Mouse (Mus musculus) bone marrow macrophage, adult 2 months (primary cell): ENCODE results near the gene Sept9. TPM values are rescaled to one million over a fixed set of nuclear protein-coding genes. Genes with fewer than 3 reads are reported as not detected.

Experiments
- H3K27ac ChIP-seq: 2 replicates; pipeline ENCODE4 v1.5.1; 2012; ENCODE audit warnings: low read depth, low read length; ENCODE audit not compliant: insufficient read depth
- H3K4me1 ChIP-seq: 2 replicates; pipeline ENCODE4 v1.6.1; 2012; ENCODE audit warnings: low read length; ENCODE audit not compliant: control insufficient read depth, insufficient read depth
- H3K4me3 ChIP-seq: 2 replicates; pipeline ENCODE4 v1.5.1; 2012; ENCODE audit warnings: mild to moderate bottlenecking, low read length, moderate library complexity; ENCODE audit not compliant: insufficient read depth
- CTCF ChIP-seq: IDR thresholded peaks from 2 replicates; pipeline ENCODE4 v1.5.1; 2012; ENCODE audit warnings: low read depth, mild to moderate bottlenecking, low read length, moderate library complexity
- POLR2A ChIP-seq: IDR thresholded peaks from 2 replicates; pipeline ENCODE4 v1.6.1; 2012; ENCODE audit warnings: mild to moderate bottlenecking, low read depth, low read length, borderline replicate concordance
- polyA plus RNA-seq: library from polyadenylated mRNA; stranded (reverse); fragments of >200 nt; gene quantifications from 2 replicates; pipeline ENCODE4 v1.2.4, GENCODE M21; 2012; ENCODE audit not compliant: missing spikeins, insufficient read depth, insufficient read length

Sept9 gene
- polyA plus RNA-seq, 1 experiment: 123 TPM

- no peak overlapping the region for H3K27ac ChIP-seq
- no peak for TF ChIP-seq CTCF
- TF ChIP-seq POLR2A: no peak
- H3K4me3 ChIP-seq: no peak overlapping the region
- peaks cover 8% of the 10 kb centered on the region; the same call in 1 of the 2 replicates for H3K4me1 ChIP-seq
These were observed 69.0 kb downstream of the Sept9 start for GRCm38 (mm10) chr11:117268304-117268956.

GRCm38 (mm10) chr11:117269053-117269702 is 69.7 kb downstream of the Sept9 start:
- Histone ChIP-seq H3K4me1 (peaks cover 8% of the 10 kb centered on the region; the same call in 1 of the 2 replicates), H3K4me3 (no peak overlapping the region), H3K27ac (no peak overlapping the region)
- no peak for TF ChIP-seq POLR2A
- TF ChIP-seq CTCF: no peak

- TF ChIP-seq POLR2A: no peak
- no peak for TF ChIP-seq CTCF
- Histone ChIP-seq H3K27ac (no peak overlapping the region), H3K4me1 (peaks cover 8% of the 10 kb centered on the region; the same call in 1 of the 2 replicates), H3K4me3 (no peak overlapping the region)
These were observed 70.5 kb downstream of the Sept9 start for GRCm38 (mm10) chr11:117269946-117270345.

DNA sequence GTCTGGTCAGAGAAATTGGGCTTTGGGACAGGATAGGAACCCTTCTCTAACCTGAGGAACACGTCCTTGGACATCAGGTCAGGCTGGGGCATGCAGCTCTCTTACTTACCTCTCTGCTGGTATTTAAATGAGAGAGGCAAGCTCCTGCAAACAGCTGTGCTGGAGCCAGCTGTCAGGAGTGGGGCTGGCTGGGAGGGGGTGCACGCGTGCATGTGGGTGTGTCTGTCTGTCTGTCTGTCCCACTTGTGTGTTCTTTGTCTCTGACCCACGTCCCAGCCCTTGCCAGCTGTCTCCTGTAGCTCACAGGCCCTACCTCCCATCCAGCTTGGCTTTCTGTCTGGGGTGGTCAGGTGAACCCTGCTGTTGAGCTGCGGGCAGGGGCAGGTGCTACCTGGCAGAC is 75.5 kb downstream of the Sept9 start:
- no peak overlapping the region for H3K27ac ChIP-seq
- TF ChIP-seq CTCF (no peak), POLR2A (no peak)
- no peak overlapping the region for H3K4me3 ChIP-seq
- no peaks in the 10 kb centered on the region for H3K4me1 ChIP-seq

DNA sequence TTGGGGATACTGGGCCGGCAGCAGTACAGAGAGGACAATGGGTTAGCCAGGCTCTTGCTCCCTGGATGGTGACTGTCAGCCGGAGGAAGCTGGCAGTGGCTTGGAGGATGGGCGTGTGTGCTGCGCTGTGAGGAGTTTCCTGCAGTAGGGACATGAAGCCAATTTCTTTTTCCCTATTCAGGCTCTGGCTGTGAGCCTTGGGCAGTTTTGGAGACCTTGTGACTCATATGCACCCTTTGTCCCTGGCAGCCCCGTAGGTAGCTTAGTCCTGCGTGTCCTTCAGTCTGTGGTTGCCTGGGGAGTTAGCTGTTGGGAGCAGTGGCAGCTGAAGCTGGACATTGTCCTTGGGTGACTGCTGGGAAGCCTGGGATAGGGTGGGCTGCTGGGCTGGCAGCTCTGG is 76.5 kb downstream of the Sept9 start:
- Histone ChIP-seq H3K4me1 (no peaks in the 10 kb centered on the region), H3K4me3 (no peak overlapping the region), H3K27ac (no peak overlapping the region)
- no peak for TF ChIP-seq CTCF
- no peak for TF ChIP-seq POLR2A

GRCm38 (mm10) chr11:117276946-117277345 is 77.5 kb downstream of the Sept9 start:
- Histone ChIP-seq H3K27ac (no peak overlapping the region), H3K4me1 (no peaks in the 10 kb centered on the region), H3K4me3 (no peak overlapping the region)
- TF ChIP-seq POLR2A (no peak), CTCF (no peak)

- H3K27ac ChIP-seq: no peak overlapping the region
- H3K4me3 ChIP-seq: no peak overlapping the region
- H3K4me1 ChIP-seq: no peaks in the 10 kb centered on the region
- TF ChIP-seq CTCF (no peak), POLR2A (no peak)
These were observed 78.7 kb downstream of the Sept9 start for GRCm38 (mm10) chr11:117278113-117278512.

- Histone ChIP-seq H3K4me1 (no peaks in the 10 kb centered on the region), H3K27ac (no peak overlapping the region), H3K4me3 (no peak overlapping the region)
- TF ChIP-seq POLR2A: no peak
- no peak for TF ChIP-seq CTCF
These were observed 79.1 kb downstream of the Sept9 start for GRCm38 (mm10) chr11:117278514-117278913.

GRCm38 (mm10) chr11:117279993-117280392 is 80.5 kb downstream of the Sept9 start:
- H3K4me1 ChIP-seq: no peaks in the 10 kb centered on the region
- H3K4me3 ChIP-seq: no peak overlapping the region
- no peak for TF ChIP-seq CTCF
- TF ChIP-seq POLR2A: no peak
- no peak overlapping the region for H3K27ac ChIP-seq
